Mouse (Mus musculus) heart, postnatal 0 days (tissue): ENCODE results near the gene Dbn1. TPM values are rescaled to one million over a fixed set of nuclear protein-coding genes. Genes with fewer than 3 reads are reported as not detected.
A peak's percentile ranks its signal among the peaks of the same experiment; 100 is the strongest.

Experiments used
- ATAC-seq: fragments of 200-750 bp; cut with Nextera tagmentation; 2 replicates; pipeline ENCODE4 v1.8.0; 2017; ENCODE audit warnings: low read depth, moderate number of reproducible peaks, moderate library complexity; ENCODE audit not compliant: insufficient read depth
- DNase-seq: peaks from one replicate; pipeline ENCODE4 v3.0.0-alpha.2; 2016; ENCODE audit warnings: low spot score
- H3K27ac ChIP-seq: fragments of 300-500 bp; sonication (generic); 2 replicates; pipeline ENCODE4 v1.5.1; 2014; ENCODE audit warnings: low read depth, mild to moderate bottlenecking
- H3K27me3 ChIP-seq: fragments of 300-500 bp; sonication (generic); 2 replicates; pipeline ENCODE4 v1.6.1; 2014; ENCODE audit warnings: low read length, mixed read lengths; ENCODE audit not compliant: control insufficient read depth, insufficient read depth
- H3K36me3 ChIP-seq: fragments of 300-500 bp; sonication (generic); replicated peaks from 2 replicates; pipeline ENCODE4 v1.6.1; 2014; ENCODE audit warnings: low read length, mixed read lengths; ENCODE audit not compliant: control insufficient read depth, insufficient read depth
- H3K4me1 ChIP-seq: fragments of 300-500 bp; sonication (generic); 2 replicates; pipeline ENCODE4 v1.6.1; 2014; ENCODE audit warnings: antibody characterized with exemption; ENCODE audit not compliant: control insufficient read depth, insufficient read depth
- H3K4me2 ChIP-seq: fragments of 300-500 bp; sonication (generic); 2 replicates; pipeline ENCODE4 v1.6.1; 2014; ENCODE audit warnings: low read depth, mild to moderate bottlenecking, low read length, moderate library complexity
- H3K4me3 ChIP-seq: fragments of 300-500 bp; sonication (generic); 2 replicates; pipeline ENCODE4 v1.5.1; 2014; ENCODE audit warnings: low read depth, low read length
- H3K9ac ChIP-seq: fragments of 300-500 bp; sonication (generic); replicated peaks from 2 replicates; pipeline ENCODE4 v1.6.1; 2014; ENCODE audit warnings: low read depth, low read length, mixed read lengths
- H3K9me3 ChIP-seq: fragments of 300-500 bp; sonication (generic); replicated peaks from 2 replicates; pipeline ENCODE4 v1.6.1; 2016; ENCODE audit warnings: low read length; ENCODE audit not compliant: control insufficient read depth
- CTCF ChIP-seq: IDR thresholded peaks from 2 replicates; pipeline ENCODE4 v1.5.1; 2016; ENCODE audit warnings: antibody characterized with exemption, control low read depth, low read depth
- EP300 ChIP-seq: IDR thresholded peaks from 2 replicates; pipeline ENCODE4 v1.6.1; 2016; ENCODE audit warnings: antibody characterized with exemption, low read depth
- WGBS: fragments of 180-500 bp; shearing (Covaris S2); extraction: QIAGEN DNeasy Blood & Tissue Kit; methylation state at CpG from one replicate; pipeline ENCODE4 v1.1.7; 2014; 5-methylcytosine and 5-hydroxymethylcytosine counted together
- polyA plus RNA-seq: library from polyadenylated mRNA; unstranded; fragments of >200 nt; fragmentation: Nextera tagmentation; extraction: Ambion mirVana; gene quantifications from 2 replicates; pipeline ENCODE4 v1.2.1, GENCODE M21; 2015
- total RNA-seq: library from RNA; depleted of rRNA; stranded (reverse); fragments of >200 nt; gene quantifications from 2 replicates; pipeline ENCODE4 v1.2.3, GENCODE M21; 2014; ENCODE audit warnings: low replicate concordance

The Dbn1 gene
- total and polyA plus RNA-seq, 2 experiments from 2014 or later: 30.9 to 38.5 TPM

- 82% methylated on average over 11 of the region's 11 CpGs for WGBS
- ATAC-seq: no peak
- H3K36me3 ChIP-seq: peaks cover 44% of the 10 kb centered on the region
- H3K4me2 ChIP-seq: no peak overlapping the region
- peaks cover 9% of the 10 kb centered on the region; the same call in 1 of the 2 replicates for H3K4me1 ChIP-seq
- no peak overlapping the region for H3K4me3 ChIP-seq
- H3K27ac ChIP-seq: no peak overlapping the region
- H3K27me3 ChIP-seq: peaks cover 43% of the 10 kb centered on the region
- TF ChIP-seq CTCF (no peak), EP300 (no peak)
- no peaks in the 10 kb centered on the region for H3K9me3 ChIP-seq
- no peak for DNase-seq
- no peak overlapping the region for H3K9ac ChIP-seq
These were observed 11.0 kb upstream of the Dbn1 start for GRCm38 (mm10) chr13:55498906-55499305.

DNA sequence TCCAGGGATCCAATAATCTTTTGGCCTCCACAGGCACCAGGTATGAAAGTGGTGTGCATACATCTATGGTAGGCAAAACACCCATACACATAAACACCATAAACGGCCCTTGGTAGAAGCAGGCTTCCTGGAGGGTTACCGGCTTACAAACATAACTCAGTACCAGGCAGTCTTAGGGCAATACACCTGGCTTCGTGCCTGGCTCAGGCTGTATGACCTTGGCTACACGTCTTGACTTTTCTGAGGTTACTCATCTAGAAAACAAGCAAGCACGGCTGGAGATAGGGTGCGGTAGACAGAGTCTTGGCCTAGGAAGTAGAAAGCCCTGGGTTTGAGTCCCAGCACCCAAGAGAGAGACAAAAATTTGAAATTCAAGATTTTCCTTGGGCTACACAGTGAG lies 8.8 kb upstream of the Dbn1 start:
- no peak for ATAC-seq
- Histone ChIP-seq H3K9ac (no peak overlapping the region), H3K4me2 (no peak overlapping the region), H3K4me1 (peaks cover 9% of the 10 kb centered on the region; the same call in 1 of the 2 replicates), H3K27me3 (peaks cover 63% of the 10 kb centered on the region), H3K4me3 (no peak overlapping the region), H3K9me3 (no peaks in the 10 kb centered on the region), H3K27ac (no peak overlapping the region), H3K36me3 (peaks cover 26% of the 10 kb centered on the region)
- WGBS: 75% methylated on average over 6 of the region's 6 CpGs
- DNase-seq: no peak
- TF ChIP-seq EP300 (no peak), CTCF (no peak)

DNA sequence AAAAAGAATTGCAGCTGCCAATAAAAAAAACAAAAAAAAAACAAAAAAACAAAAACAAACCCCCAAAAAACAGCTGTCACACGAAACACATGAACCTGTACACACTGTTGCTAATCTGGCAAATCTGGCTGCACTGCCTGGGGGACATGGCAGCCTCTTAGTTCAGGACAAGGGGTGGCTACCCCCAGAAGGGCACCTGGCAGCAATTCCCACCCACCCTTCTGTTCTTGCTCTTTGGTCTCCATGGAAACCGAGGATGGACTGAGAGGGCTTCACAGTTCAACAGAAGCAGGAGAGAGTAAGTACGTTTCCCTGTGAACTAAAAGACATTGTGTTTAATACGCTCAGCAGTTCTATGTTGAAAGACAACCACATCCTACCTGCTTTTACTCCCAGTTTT lies 7.8 kb upstream of the Dbn1 start:
- H3K4me2 ChIP-seq: no peak overlapping the region
- H3K27me3 ChIP-seq: peaks cover 67% of the 10 kb centered on the region
- no peak for TF ChIP-seq EP300
- TF ChIP-seq CTCF: no peak

DNA sequence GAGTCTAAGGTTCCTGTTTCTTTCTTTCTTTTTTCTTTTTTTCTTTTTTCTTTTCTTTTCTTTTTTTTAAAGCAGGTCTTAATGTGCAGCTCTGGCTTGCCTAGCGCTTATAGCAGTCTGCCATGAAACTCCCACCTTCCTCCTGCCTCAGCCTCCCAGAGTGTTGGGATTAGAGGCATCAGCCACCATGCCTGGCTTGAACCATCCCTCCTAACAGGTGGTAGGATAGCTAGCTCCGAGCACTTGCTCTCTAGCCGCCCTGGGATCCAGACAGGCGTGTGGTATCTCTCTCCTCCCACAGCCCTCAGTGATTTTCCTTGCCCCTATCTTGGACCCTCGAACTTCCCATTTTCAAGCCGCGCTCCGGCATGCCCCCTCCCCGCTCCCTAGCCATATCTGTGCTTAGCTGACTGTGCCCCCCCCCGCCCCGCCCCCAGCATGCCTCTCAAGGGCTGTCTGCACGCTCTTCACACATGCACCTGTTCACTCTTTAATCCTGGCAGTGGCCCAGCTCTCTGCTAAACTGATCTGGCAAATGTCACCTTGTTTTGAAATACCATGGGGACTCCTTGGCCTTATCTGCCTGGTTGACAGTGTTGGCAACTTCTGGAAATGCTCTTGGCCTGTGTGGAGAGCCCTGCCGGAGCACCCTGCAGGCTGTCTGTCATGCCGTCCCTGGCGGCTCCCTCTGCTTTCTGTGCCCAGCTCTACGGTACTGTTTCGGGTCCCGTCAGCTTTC lies 7.1 kb upstream of the Dbn1 start:
- H3K36me3 ChIP-seq: peaks cover 15% of the 10 kb centered on the region
- H3K27me3 ChIP-seq: peaks cover 65% of the 10 kb centered on the region
- H3K27ac ChIP-seq: no peak overlapping the region
- WGBS: 9% methylated on average over 18 of the region's 18 CpGs
- no peaks in the 10 kb centered on the region for H3K9me3 ChIP-seq
- TF ChIP-seq CTCF: no peak
- peak; percentile 91 for TF ChIP-seq EP300
- no peak overlapping the region; the same call in 1 of the 2 replicates for H3K4me2 ChIP-seq
- peak; percentile 91 for ATAC-seq
- peaks cover 9% of the 10 kb centered on the region; the same call in 1 of the 2 replicates for H3K4me1 ChIP-seq
- no peak overlapping the region for H3K4me3 ChIP-seq
- peak; percentile 95 for DNase-seq
- H3K9ac ChIP-seq: no peak overlapping the region

More for the DNA sequence above, 7.8 kb upstream of the Dbn1 start:
- WGBS: 48% methylated on average over 4 of the region's 4 CpGs
- Histone ChIP-seq H3K9ac (no peak overlapping the region), H3K9me3 (no peaks in the 10 kb centered on the region), H3K4me3 (no peak overlapping the region), H3K36me3 (peaks cover 17% of the 10 kb centered on the region), H3K27ac (no peak overlapping the region), H3K4me1 (peaks cover 9% of the 10 kb centered on the region; the same call in 1 of the 2 replicates)
- DNase-seq (no peak), ATAC-seq (no peak)

- H3K27ac ChIP-seq: no peak overlapping the region
- no peak overlapping the region for H3K4me2 ChIP-seq
- peaks cover 68% of the 10 kb centered on the region for H3K27me3 ChIP-seq
- peaks cover 15% of the 10 kb centered on the region for H3K36me3 ChIP-seq
- peaks cover 9% of the 10 kb centered on the region; the same call in 1 of the 2 replicates for H3K4me1 ChIP-seq
- H3K4me3 ChIP-seq: no peak overlapping the region
- no peak for TF ChIP-seq EP300
- no peak for TF ChIP-seq CTCF
- H3K9ac ChIP-seq: no peak overlapping the region
- WGBS: 14% methylated on average over 2 of the region's 2 CpGs
- ATAC-seq: no peak
- no peak for DNase-seq
- H3K9me3 ChIP-seq: no peaks in the 10 kb centered on the region
These were observed 6.3 kb upstream of the Dbn1 start for GRCm38 (mm10) chr13:55494257-55494656.
